Mouse (Mus musculus) limb, embryonic 14.5 days (tissue): ENCODE data around the gene Esr2. TPM values are rescaled to one million over a fixed set of nuclear protein-coding genes. Genes with fewer than 3 reads are reported as not detected.

Experiments used
- ATAC-seq: fragments of 200-750 bp; cut with Nextera tagmentation; 2 replicates; pipeline ENCODE4 v1.8.0; 2017; ENCODE audit warnings: low read depth, moderate number of reproducible peaks, moderate TSS enrichment; ENCODE audit not compliant: low FRiP score
- DNase-seq: peaks from one replicate; pipeline ENCODE4 v3.0.0-alpha.2; 2015; ENCODE audit warnings: low spot score
- H3K27ac ChIP-seq: fragments of 300-500 bp; sonication (generic); replicated peaks from 2 replicates; pipeline ENCODE4 v1.5.1; 2014; ENCODE audit warnings: low read depth, mild to moderate bottlenecking, low read length, moderate library complexity, mixed read lengths
- H3K27me3 ChIP-seq: fragments of 300-500 bp; sonication (generic); 2 replicates; pipeline ENCODE4 v1.6.1; 2014; ENCODE audit warnings: low read length, mixed read lengths; ENCODE audit not compliant: control insufficient read depth, insufficient read depth
- H3K36me3 ChIP-seq: fragments of 300-500 bp; sonication (generic); 2 replicates; pipeline ENCODE4 v1.6.1; 2014; ENCODE audit warnings: mild to moderate bottlenecking, low read length, moderate library complexity, mixed read lengths; ENCODE audit not compliant: control insufficient read depth, insufficient read depth
- H3K4me1 ChIP-seq: fragments of 300-500 bp; sonication (generic); 2 replicates; pipeline ENCODE4 v1.6.1; 2014; ENCODE audit warnings: antibody characterized with exemption, low read length, mixed read lengths; ENCODE audit not compliant: control insufficient read depth, insufficient read depth
- H3K4me2 ChIP-seq: fragments of 300-500 bp; sonication (generic); replicated peaks from 2 replicates; pipeline ENCODE4 v1.6.1; 2014; ENCODE audit warnings: low read depth, mild to moderate bottlenecking, low read length, moderate library complexity; ENCODE audit not compliant: severe bottlenecking
- H3K4me3 ChIP-seq: fragments of 300-500 bp; sonication (generic); replicated peaks from 2 replicates; pipeline ENCODE4 v1.5.1; 2014; ENCODE audit warnings: low read length
- H3K9ac ChIP-seq: fragments of 300-500 bp; sonication (generic); 2 replicates; pipeline ENCODE4 v1.6.1; 2014; ENCODE audit warnings: mild to moderate bottlenecking, low read depth, low read length, moderate library complexity; ENCODE audit not compliant: severe bottlenecking
- H3K9me3 ChIP-seq: fragments of 300-500 bp; sonication (generic); 2 replicates; pipeline ENCODE4 v1.6.1; 2016; ENCODE audit warnings: low read length; ENCODE audit not compliant: control insufficient read depth
- POLR2A ChIP-seq: fragments of 200-500 bp; IDR thresholded peaks from 2 replicates; pipeline ENCODE4 v1.8.0; 2012; ENCODE audit warnings: inconsistent platforms, mild to moderate bottlenecking, moderate library complexity, borderline replicate concordance; ENCODE audit not compliant: insufficient read depth, insufficient read length; ENCODE audit errors: extremely low read depth
- WGBS: fragments of 180-500 bp; shearing (Covaris S2); extraction: QIAGEN DNeasy Blood & Tissue Kit; methylation state at CpG from one replicate; pipeline ENCODE4 v1.1.7; 2014; 5-methylcytosine and 5-hydroxymethylcytosine counted together
- polyA plus RNA-seq, 2 experiments: library from polyadenylated mRNA; depleted of rRNA in 1 of 2; stranded (reverse) in 1 of 2; unstranded in 1 of 2; fragments of >200 nt; fragmentation: Nextera tagmentation in 1 of 2; extraction: Ambion mirVana in 1 of 2; gene quantifications; 2 replicates each; pipeline versions ENCODE4 v1.2.1 to v1.2.3; 2012 to 2014

Gene Esr2
- polyA plus RNA-seq, 2 experiments, result 0.10 to 0.24 TPM

GRCm38 (mm10) chr12:76200326-76200725 lies 23.3 kb upstream of the Esr2 start:
- H3K4me3 ChIP-seq, result no peak overlapping the region
- H3K27ac ChIP-seq, result no peak overlapping the region
- DNase-seq (no peak), ATAC-seq (no peak)
- WGBS, result 75% methylated on average over 4 of the region's 4 CpGs
- no peak overlapping the region for H3K4me2 ChIP-seq
- 0 out of 2 replicates have a peak, but pooled peaks cover 3% of the 10 kb centered on the region for H3K4me1 ChIP-seq
- no peaks in the 10 kb centered on the region for H3K36me3 ChIP-seq
- no peak overlapping the region for H3K9ac ChIP-seq
- TF ChIP-seq POLR2A, result no peak
- no peaks in the 10 kb centered on the region for H3K9me3 ChIP-seq
- H3K27me3 ChIP-seq, result no peaks in the 10 kb centered on the region

- no peaks in the 10 kb centered on the region for H3K9me3 ChIP-seq
- no peak for TF ChIP-seq POLR2A
- 46% methylated on average over 8 of the region's 8 CpGs for WGBS
- no peaks in the 10 kb centered on the region for H3K36me3 ChIP-seq
- no peaks in the 10 kb centered on the region for H3K27me3 ChIP-seq
- ATAC-seq (no peak), DNase-seq (no peak)
- H3K4me2 ChIP-seq, result peak overlapping the region; percentile 77
- 0 out of 2 replicates have a peak, but pooled peaks cover 3% of the 10 kb centered on the region for H3K4me1 ChIP-seq
- H3K27ac ChIP-seq, result no peak overlapping the region
- H3K4me3 ChIP-seq, result peak overlapping the region; percentile 38; the same call in 1 of the 2 replicates
- peak overlapping the region; percentile 43 for H3K9ac ChIP-seq
Observed at GRCm38 (mm10) chr12:76197071-76197470, 20.0 kb upstream of the Esr2 start.

GRCm38 (mm10) chr12:76196709-76197054 lies 19.6 kb upstream of the Esr2 start:
- peak overlapping the region; percentile 43; the same call in 1 of the 2 replicates for H3K9ac ChIP-seq
- WGBS, result 10% methylated on average over 6 of the region's 6 CpGs
- no peaks in the 10 kb centered on the region for H3K27me3 ChIP-seq
- ATAC-seq (peak; percentile 66; the same call in 1 of the 2 replicates), DNase-seq (peak; percentile 86)
- no peaks in the 10 kb centered on the region for H3K36me3 ChIP-seq
- TF ChIP-seq POLR2A, result peak; percentile 26; the same call in 1 of the 2 replicates
- H3K9me3 ChIP-seq, result no peaks in the 10 kb centered on the region
- peak overlapping the region; percentile 38 for H3K4me3 ChIP-seq
- no peak overlapping the region for H3K27ac ChIP-seq
- H3K4me2 ChIP-seq, result peak overlapping the region; percentile 77
- H3K4me1 ChIP-seq, result 0 out of 2 replicates have a peak, but pooled peaks cover 3% of the 10 kb centered on the region

GRCm38 (mm10) chr12:76195912-76196708 lies 19.1 kb upstream of the Esr2 start:
- H3K4me1 ChIP-seq, result 0 out of 2 replicates have a peak, but pooled peaks cover 3% of the 10 kb centered on the region
- H3K9me3 ChIP-seq, result no peaks in the 10 kb centered on the region
- no peaks in the 10 kb centered on the region for H3K27me3 ChIP-seq
- ATAC-seq (peak; percentile 79; the same call in 1 of the 2 replicates), DNase-seq (peak; percentile 73)
- TF ChIP-seq POLR2A, result no peak
- no peaks in the 10 kb centered on the region for H3K36me3 ChIP-seq
- H3K4me2 ChIP-seq, result peak overlapping the region; percentile 77
- 1% methylated on average over 22 of the region's 22 CpGs for WGBS
- H3K27ac ChIP-seq, result 0 out of 2 replicates have a peak overlapping the region, but pooled peaks have one; percentile 16
- peak overlapping the region; percentile 38 for H3K4me3 ChIP-seq
- peak overlapping the region; percentile 32 for H3K9ac ChIP-seq

- H3K9me3 ChIP-seq, result no peaks in the 10 kb centered on the region
- H3K4me3 ChIP-seq, result no peak overlapping the region
- no peak overlapping the region for H3K9ac ChIP-seq
- ATAC-seq, result no peak
- H3K36me3 ChIP-seq, result no peaks in the 10 kb centered on the region
- no peak for TF ChIP-seq POLR2A
- WGBS, result 61% methylated on average over 3 of the region's 3 CpGs
- H3K4me1 ChIP-seq, result 0 out of 2 replicates have a peak, but pooled peaks cover 3% of the 10 kb centered on the region
- H3K27me3 ChIP-seq, result no peaks in the 10 kb centered on the region
- no peak for DNase-seq
- no peak overlapping the region for H3K27ac ChIP-seq
- H3K4me2 ChIP-seq, result no peak overlapping the region
Observed at GRCm38 (mm10) chr12:76194526-76194925, 17.5 kb upstream of the Esr2 start.
